Mouse (Mus musculus) erythroblast, embryonic 14.5 days (primary cell): ENCODE data around the gene Efr3b.

ENCODE experiments used
- GATA1 ChIP-seq: IDR thresholded peaks from 2 replicates; pipeline ENCODE4 v1.6.1; 2012; ENCODE audit warnings: low read length, inconsistent platforms, mixed read lengths
- TAL1 ChIP-seq: IDR thresholded peaks from 3 replicates; pipeline ENCODE4 v1.6.1; 2012; ENCODE audit warnings: low read length, inconsistent platforms, mixed read lengths

DNA sequence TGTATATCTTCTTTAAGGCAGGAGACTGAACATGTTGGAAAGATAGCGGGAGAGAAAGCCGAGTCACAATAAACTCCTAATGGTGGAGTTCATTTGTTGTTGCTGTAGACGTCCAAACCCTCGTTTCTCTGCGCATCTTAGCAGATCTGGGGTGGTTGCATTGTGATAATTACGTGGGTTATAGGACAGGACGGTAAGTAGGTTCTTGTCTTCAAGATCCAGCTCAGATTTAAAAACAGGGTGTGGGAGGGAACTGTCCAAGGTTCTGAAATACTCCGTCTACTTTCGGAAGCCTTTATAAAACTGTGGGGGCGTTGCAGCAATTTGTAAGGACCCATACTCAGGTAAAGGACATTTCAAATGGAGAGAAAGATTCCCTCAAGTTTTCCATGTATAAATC, 83.3 kb downstream of the Efr3b start:
- TF ChIP-seq TAL1 (no peak), GATA1 (no peak)
